Mouse (Mus musculus): ENCODE measurements around the gene Dtx2. TPM values are rescaled to one million over a fixed set of nuclear protein-coding genes. Genes with fewer than 3 reads are reported as not detected.

Dtx2 gene
- polyA plus RNA-seq, 1 experiment from 2014 or later, result 27.6 TPM

DNA sequence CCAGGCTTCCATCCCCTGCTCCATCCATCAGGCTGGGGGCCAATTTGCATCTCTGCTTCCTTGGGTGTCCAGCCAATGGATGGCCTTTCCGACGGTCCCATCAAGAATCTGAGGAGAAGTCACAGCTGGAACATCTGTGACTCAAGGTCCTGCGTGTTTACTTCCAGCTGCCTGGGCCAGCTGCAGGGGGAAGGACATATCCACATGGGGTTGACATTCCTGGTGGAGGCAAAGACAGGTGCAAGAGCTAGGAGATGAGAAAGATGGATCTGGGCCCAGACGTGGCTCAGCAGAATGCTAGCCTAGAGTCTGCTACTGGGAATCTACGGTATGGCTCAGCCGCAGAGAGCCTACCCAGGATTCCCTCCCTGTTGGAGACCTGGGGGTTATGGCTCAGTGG, 24.4 kb upstream of the Dtx2 start:
- Histone ChIP-seq H3K27ac (ENCODE audit: low read length) (no peak overlapping the region), H3K36me3 (ENCODE audit: control insufficient read depth, insufficient read depth, low read length) (no peaks in the 10 kb centered on the region), H3K9me3 (ENCODE audit: control insufficient read depth, low read length) (no peaks in the 10 kb centered on the region), H3K9ac (ENCODE audit: low read length) (no peak overlapping the region), H3K4me1 (replicated peaks; ENCODE audit: control insufficient read depth, insufficient read depth, low read length) (peaks cover 3% of the 10 kb centered on the region; the same call in 1 of the 2 replicates), H3K27me3 (ENCODE audit: control insufficient read depth, insufficient read depth, low read depth, low read length) (no peaks in the 10 kb centered on the region), H3K4me3 (ENCODE audit: low read length) (no peak overlapping the region), H3K4me2 (ENCODE audit: low read depth, low read length) (no peak overlapping the region)
- ATAC-seq (ENCODE audit: low read depth), result no peak
- WGBS, result 73% methylated on average over 6 of the region's 6 CpGs

DNA sequence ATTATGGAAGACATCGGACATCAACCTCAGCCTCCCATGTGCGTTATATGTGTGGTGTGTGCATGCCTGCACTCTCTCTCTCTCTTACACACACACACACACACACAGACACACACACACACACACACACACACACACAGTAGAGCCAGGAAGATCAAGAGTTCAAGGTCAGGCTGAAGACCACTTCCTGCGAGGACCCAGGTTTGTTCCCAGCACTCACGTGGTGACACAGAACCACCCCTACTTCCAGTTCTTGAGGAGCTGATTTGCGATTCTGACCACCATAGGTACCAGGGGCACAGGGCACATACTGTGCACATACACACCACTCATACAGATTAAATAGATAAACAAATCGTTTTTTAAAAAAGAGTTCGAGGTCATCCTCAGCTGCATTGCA, 22.7 kb upstream of the Dtx2 start:
- 72% methylated on average over 7 of the region's 7 CpGs for WGBS
- Histone ChIP-seq H3K4me3 (ENCODE audit: low read length) (no peak overlapping the region), H3K4me2 (ENCODE audit: low read depth, low read length) (no peak overlapping the region), H3K36me3 (ENCODE audit: control insufficient read depth, insufficient read depth, low read length) (no peaks in the 10 kb centered on the region), H3K27me3 (ENCODE audit: control insufficient read depth, insufficient read depth, low read depth, low read length) (no peaks in the 10 kb centered on the region), H3K9me3 (ENCODE audit: control insufficient read depth, low read length) (no peaks in the 10 kb centered on the region), H3K27ac (ENCODE audit: low read length) (no peak overlapping the region), H3K4me1 (replicated peaks; ENCODE audit: control insufficient read depth, insufficient read depth, low read length) (no peaks in the 10 kb centered on the region), H3K9ac (ENCODE audit: low read length) (no peak overlapping the region)
- no peak for ATAC-seq (ENCODE audit: low read depth)

DNA sequence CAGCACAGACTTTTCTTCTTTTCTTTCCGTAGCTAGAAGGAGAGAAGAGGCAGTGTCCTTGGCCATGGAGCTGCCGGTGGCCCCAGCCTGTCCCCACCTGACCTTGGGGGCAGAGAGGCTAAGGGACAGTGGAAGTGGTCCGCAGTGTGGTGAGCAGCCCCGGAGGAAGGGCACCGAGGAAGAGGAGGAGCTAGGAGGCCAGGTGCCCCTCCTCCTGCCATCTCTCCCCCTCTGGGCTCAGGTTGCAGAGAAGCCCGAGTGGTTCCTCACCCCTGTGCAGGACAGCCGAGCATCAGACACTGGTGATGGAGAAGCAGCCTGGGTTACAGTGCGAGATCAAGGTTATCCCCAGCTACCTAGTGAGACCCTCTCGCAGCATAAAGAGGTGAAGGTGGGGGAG, 20.2 kb upstream of the Dtx2 start, which contains the start of gene Ssc4d:
Gene Ssc4d, minus strand, starts transcription at position 167 of the 400 bp plus-strand sequence.
- Histone ChIP-seq H3K4me2 (ENCODE audit: low read depth, low read length) (no peak within 1 kb of the TSS), H3K4me3 (ENCODE audit: low read length) (no peak within 1 kb of the TSS; the same call in 1 of the 2 replicates), H3K27me3 (ENCODE audit: control insufficient read depth, insufficient read depth, low read depth, low read length) (no peaks in the 10 kb centered on the region), H3K4me1 (replicated peaks; ENCODE audit: control insufficient read depth, insufficient read depth, low read length) (no peaks in the 10 kb centered on the region), H3K27ac (ENCODE audit: low read length) (no peak within 1 kb of the TSS), H3K9me3 (ENCODE audit: control insufficient read depth, low read length) (no peaks in the 10 kb centered on the region), H3K36me3 (ENCODE audit: control insufficient read depth, insufficient read depth, low read length) (no peaks in the 10 kb centered on the region), H3K9ac (ENCODE audit: low read length) (no peak within 1 kb of the TSS)
- 0 out of 2 replicates have a peak, but pooled peaks have one; percentile 20 for ATAC-seq (ENCODE audit: low read depth)
- WGBS, result 15% methylated on average over 9 of the region's 9 CpGs

DNA sequence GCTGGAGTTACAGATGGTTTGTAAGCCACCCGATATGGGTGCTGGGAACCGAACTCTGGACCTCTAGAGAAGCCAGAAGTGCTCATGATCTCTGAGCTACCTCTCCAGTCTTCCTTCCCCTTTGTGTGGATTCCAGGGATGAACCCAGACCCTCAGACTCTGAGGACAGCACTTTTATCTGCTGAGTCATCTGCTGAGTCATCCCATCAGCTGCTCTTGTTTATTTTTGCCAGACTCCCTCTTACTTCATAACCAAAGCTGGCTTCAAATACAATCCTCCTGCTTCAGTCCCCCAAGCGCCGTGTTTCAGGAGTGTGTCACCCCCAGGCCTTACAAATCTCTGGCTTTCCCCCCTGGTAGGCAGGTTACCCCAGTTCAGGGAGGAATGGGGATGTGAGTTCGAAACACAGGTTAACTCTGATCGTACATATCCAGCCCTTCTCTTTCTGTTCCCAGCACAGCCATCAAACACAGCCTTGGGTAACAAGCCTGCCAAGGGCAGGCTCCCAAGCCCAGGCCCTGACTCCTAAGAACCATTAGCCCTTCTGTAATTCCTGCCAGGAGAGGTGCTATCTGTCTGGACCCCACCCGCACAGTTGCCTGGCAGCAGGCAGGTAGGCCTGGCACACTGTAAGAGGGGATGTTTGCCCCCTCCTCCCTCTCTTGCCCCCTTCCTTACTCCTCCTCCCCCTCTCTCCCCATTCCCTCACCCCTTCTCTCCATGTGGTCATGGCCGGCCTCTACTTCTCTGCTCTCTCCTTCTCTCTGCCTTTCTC, 18.5 kb upstream of the Dtx2 start:
- H3K4me3 ChIP-seq (ENCODE audit: low read length), result no peak overlapping the region
- no peak overlapping the region for H3K9ac ChIP-seq (ENCODE audit: low read length)
- H3K27ac ChIP-seq (ENCODE audit: low read length), result no peak overlapping the region
- H3K27me3 ChIP-seq (ENCODE audit: control insufficient read depth, insufficient read depth, low read depth, low read length), result no peaks in the 10 kb centered on the region
- ATAC-seq (ENCODE audit: low read depth), result no peak
- no peak overlapping the region for H3K4me2 ChIP-seq (ENCODE audit: low read depth, low read length)
- WGBS, result 87% methylated on average over 8 of the region's 8 CpGs
- no peaks in the 10 kb centered on the region for H3K9me3 ChIP-seq (ENCODE audit: control insufficient read depth, low read length)
- H3K4me1 ChIP-seq (replicated peaks; ENCODE audit: control insufficient read depth, insufficient read depth, low read length), result no peaks in the 10 kb centered on the region
- no peaks in the 10 kb centered on the region for H3K36me3 ChIP-seq (ENCODE audit: control insufficient read depth, insufficient read depth, low read length)

DNA sequence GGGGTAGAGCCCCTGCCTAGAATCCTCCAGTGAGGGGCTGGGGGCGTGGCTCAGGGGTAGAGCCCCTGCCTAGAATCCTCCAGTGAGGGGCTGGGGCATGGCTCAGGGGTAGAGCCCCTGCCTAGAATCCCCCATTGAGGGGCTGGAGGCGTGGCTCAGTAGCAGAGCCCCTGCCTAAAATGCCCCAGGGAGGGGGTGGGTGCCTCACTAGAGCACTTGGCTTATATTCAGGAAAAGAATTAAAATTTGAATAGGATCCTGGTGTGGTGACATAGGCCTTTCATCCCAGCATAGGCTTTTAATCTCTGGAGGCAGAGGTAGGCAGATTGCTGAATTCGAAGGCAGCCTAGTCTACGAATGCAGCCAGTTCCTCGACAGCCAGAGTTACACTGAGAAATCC, 15.2 kb upstream of the Dtx2 start:
- Histone ChIP-seq H3K4me3 (ENCODE audit: low read length) (no peak overlapping the region), H3K4me2 (ENCODE audit: low read depth, low read length) (no peak overlapping the region), H3K36me3 (ENCODE audit: control insufficient read depth, insufficient read depth, low read length) (no peaks in the 10 kb centered on the region), H3K27ac (ENCODE audit: low read length) (no peak overlapping the region), H3K9me3 (ENCODE audit: control insufficient read depth, low read length) (no peaks in the 10 kb centered on the region), H3K4me1 (replicated peaks; ENCODE audit: control insufficient read depth, insufficient read depth, low read length) (no peaks in the 10 kb centered on the region), H3K27me3 (ENCODE audit: control insufficient read depth, insufficient read depth, low read depth, low read length) (no peaks in the 10 kb centered on the region), H3K9ac (ENCODE audit: low read length) (no peak overlapping the region)
- no peak for ATAC-seq (ENCODE audit: low read depth)
- WGBS, result 74% methylated on average over 5 of the region's 5 CpGs

DNA sequence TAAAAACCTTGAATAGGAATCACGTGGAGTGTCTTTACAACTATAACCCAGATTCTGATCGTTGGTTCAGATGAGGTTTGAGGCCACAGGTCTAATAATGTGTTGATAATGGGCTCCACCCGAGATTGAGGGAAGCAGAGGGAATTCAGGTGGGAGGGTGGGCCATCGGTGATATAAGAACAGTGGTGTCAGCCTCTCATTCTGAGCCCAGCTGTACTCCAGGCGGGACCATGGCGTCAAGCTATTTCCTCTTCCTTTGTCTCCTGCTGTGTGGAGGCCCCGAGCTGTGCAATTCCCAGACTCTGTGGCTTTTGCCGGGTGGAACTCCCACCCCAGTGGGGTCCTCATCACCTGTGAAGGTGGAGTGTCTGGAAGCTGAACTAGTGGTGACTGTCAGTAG, 14.7 kb upstream of the Dtx2 start, which contains the start of gene Zp3:
Gene Zp3, plus strand, starts transcription at position 196 of the 400 bp plus-strand sequence.
- WGBS, result 66% methylated on average over 8 of the region's 8 CpGs
- H3K4me1 ChIP-seq (replicated peaks; ENCODE audit: control insufficient read depth, insufficient read depth, low read length), result no peaks in the 10 kb centered on the region
- no peak for ATAC-seq (ENCODE audit: low read depth)
- H3K9ac ChIP-seq (ENCODE audit: low read length), result no peak within 1 kb of the TSS
- no peaks in the 10 kb centered on the region for H3K36me3 ChIP-seq (ENCODE audit: control insufficient read depth, insufficient read depth, low read length)
- no peak within 1 kb of the TSS for H3K4me3 ChIP-seq (ENCODE audit: low read length)
- H3K9me3 ChIP-seq (ENCODE audit: control insufficient read depth, low read length), result no peaks in the 10 kb centered on the region
- no peak within 1 kb of the TSS for H3K27ac ChIP-seq (ENCODE audit: low read length)
- H3K27me3 ChIP-seq (ENCODE audit: control insufficient read depth, insufficient read depth, low read depth, low read length), result no peaks in the 10 kb centered on the region
- H3K4me2 ChIP-seq (ENCODE audit: low read depth, low read length), result no peak within 1 kb of the TSS

DNA sequence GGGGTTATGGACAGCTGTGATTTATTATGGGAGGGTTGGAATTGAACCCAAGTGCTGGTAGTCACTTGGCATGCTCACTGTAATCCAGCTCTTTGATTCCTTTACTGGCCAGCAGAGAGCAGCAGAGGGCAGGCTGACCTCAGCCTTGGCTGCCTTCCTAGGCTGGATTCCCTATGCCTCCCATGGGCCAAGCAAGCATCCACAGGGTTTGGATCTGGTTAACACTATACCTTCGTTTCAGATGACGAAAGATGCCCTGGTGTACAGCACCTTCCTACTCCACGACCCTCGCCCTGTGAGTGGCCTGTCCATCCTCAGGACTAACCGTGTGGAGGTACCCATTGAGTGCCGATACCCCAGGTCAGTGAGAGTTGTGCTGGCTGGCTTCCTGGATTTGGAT, 12.2 kb upstream of the Dtx2 start:
- Histone ChIP-seq H3K27ac (ENCODE audit: low read length) (no peak overlapping the region), H3K36me3 (ENCODE audit: control insufficient read depth, insufficient read depth, low read length) (no peaks in the 10 kb centered on the region), H3K4me1 (replicated peaks; ENCODE audit: control insufficient read depth, insufficient read depth, low read length) (no peaks in the 10 kb centered on the region), H3K9ac (ENCODE audit: low read length) (no peak overlapping the region), H3K4me3 (ENCODE audit: low read length) (no peak overlapping the region), H3K9me3 (ENCODE audit: control insufficient read depth, low read length) (no peaks in the 10 kb centered on the region), H3K27me3 (ENCODE audit: control insufficient read depth, insufficient read depth, low read depth, low read length) (no peaks in the 10 kb centered on the region), H3K4me2 (ENCODE audit: low read depth, low read length) (no peak overlapping the region)
- 27% methylated on average over 6 of the region's 6 CpGs for WGBS
- peak; percentile 69 for ATAC-seq (ENCODE audit: low read depth)

DNA sequence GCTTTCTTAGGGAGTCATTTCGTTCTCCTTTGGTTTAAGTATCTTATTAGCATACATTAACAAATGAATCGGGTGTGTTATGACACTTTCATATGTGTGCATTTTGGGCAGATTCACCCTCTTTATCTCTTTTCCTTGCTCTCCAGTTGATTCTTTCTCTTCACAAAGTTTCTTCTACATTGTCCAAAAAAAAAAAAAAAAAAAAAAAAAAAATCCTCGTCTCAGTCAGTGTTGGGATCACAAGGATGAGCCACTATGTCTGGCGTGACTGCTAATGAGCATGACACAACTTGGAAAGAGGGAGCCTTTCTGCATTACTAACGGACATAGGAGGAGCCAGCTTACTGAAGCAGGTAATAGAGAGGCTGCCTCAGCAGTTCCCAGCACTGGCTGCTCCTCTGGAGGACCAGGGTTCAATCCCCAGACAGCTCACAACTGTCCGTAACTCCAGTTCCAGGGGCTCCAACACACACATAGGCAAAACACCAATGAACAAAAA, 10.0 kb upstream of the Dtx2 start:
- no peak overlapping the region for H3K27ac ChIP-seq (ENCODE audit: low read length)
- no peaks in the 10 kb centered on the region for H3K4me1 ChIP-seq (replicated peaks; ENCODE audit: control insufficient read depth, insufficient read depth, low read length)
- no peak overlapping the region for H3K4me3 ChIP-seq (ENCODE audit: low read length)
- 60% methylated on average over 6 of the region's 6 CpGs for WGBS
- H3K9me3 ChIP-seq (ENCODE audit: control insufficient read depth, low read length), result no peaks in the 10 kb centered on the region
- H3K9ac ChIP-seq (ENCODE audit: low read length), result no peak overlapping the region
- H3K4me2 ChIP-seq (ENCODE audit: low read depth, low read length), result no peak overlapping the region
- H3K36me3 ChIP-seq (ENCODE audit: control insufficient read depth, insufficient read depth, low read length), result no peaks in the 10 kb centered on the region
- H3K27me3 ChIP-seq (ENCODE audit: control insufficient read depth, insufficient read depth, low read depth, low read length), result no peaks in the 10 kb centered on the region
- ATAC-seq (ENCODE audit: low read depth), result no peak

DNA sequence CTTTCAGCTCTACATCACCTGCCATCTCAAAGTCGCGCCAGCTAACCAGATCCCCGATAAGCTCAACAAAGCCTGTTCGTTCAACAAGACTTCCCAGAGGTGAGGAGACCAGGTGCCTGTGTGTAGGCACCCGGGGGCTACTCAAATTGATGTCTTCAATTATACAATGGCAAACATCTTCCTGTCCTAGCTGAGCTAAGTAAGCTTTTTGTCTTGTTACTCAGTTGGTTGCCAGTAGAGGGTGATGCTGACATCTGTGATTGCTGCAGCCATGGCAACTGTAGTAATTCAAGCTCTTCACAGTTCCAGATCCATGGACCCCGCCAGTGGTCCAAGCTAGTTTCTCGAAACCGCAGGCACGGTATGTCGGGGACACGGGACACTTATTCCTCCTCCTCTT, 7.4 kb upstream of the Dtx2 start:
- Histone ChIP-seq H3K27ac (ENCODE audit: low read length) (no peak overlapping the region), H3K4me3 (ENCODE audit: low read length) (no peak overlapping the region), H3K9me3 (ENCODE audit: control insufficient read depth, low read length) (no peaks in the 10 kb centered on the region), H3K4me1 (replicated peaks; ENCODE audit: control insufficient read depth, insufficient read depth, low read length) (no peaks in the 10 kb centered on the region), H3K27me3 (ENCODE audit: control insufficient read depth, insufficient read depth, low read depth, low read length) (no peaks in the 10 kb centered on the region), H3K4me2 (ENCODE audit: low read depth, low read length) (no peak overlapping the region), H3K36me3 (ENCODE audit: control insufficient read depth, insufficient read depth, low read length) (no peaks in the 10 kb centered on the region), H3K9ac (ENCODE audit: low read length) (no peak overlapping the region)
- ATAC-seq (ENCODE audit: low read depth), result no peak
- WGBS, result 46% methylated on average over 11 of the region's 11 CpGs
